Comparison of ENCODE assay signal across 22 mouse cellular contexts in genomic region chr6:86481871-86482270, GRCm38 (mm10). TPM values are rescaled to one million over a fixed set of nuclear protein-coding genes. Genes with fewer than 3 reads are reported as not detected.
DNase-seq lines count a peak whose midpoint lies in the region; ATAC-seq and TF ChIP-seq lines count a peak whose summit lies in the region.
"Had no signal": no experiment of that assay in that cellular context is flagged by ENCODE, and none has a peak within 500 bp of the region (broad histone marks: within the 10 kb centered on the region; RNA-seq: fewer than 3 reads in every experiment).

No protein-coding gene starts in this region.

- H3K36me3 ChIP-seq in heart, adult 2 months (ENCODE audit: control insufficient read depth, insufficient read depth, low read length) = peaks cover 11% of the 10 kb centered on the region
- H3K36me3 ChIP-seq in heart, embryonic 11.5 days (ENCODE audit: control insufficient read depth, insufficient read depth, low read length) = no peaks in the 10 kb centered on the region
- no peaks in the 10 kb centered on the region for H3K36me3 ChIP-seq in liver, embryonic 16.5 days (ENCODE audit: control insufficient read depth, insufficient read depth)
- no peaks in the 10 kb centered on the region for H3K36me3 ChIP-seq in limb, embryonic 15.5 days
- H3K36me3 ChIP-seq in midbrain, embryonic 13.5 days = no peaks in the 10 kb centered on the region
- no peaks in the 10 kb centered on the region for H3K36me3 ChIP-seq in hindbrain, postnatal 0 days (ENCODE audit: insufficient read depth, low read length)
- H3K36me3 ChIP-seq: hindbrain, embryonic 15.5 days; midbrain, embryonic 10.5 days had no signal

- DNase-seq in heart, adult 2 months = no peak
- DNase-seq in liver = no peak
- no peak for DNase-seq in left cerebral cortex, adult 9 months (ENCODE audit: low spot score in 2 of 2)
- DNase-seq in hindbrain, postnatal 0 days (ENCODE audit: low spot score) = no peak
- DNase-seq: cerebellum, adult 2 months; cerebellum, postnatal 36 days; gastrocnemius, postnatal 14 days; heart, adult 18-20 months; kidney, adult 18-20 months; kidney, postnatal 36 days; left cerebral cortex, postnatal 4 days; lung, embryonic 14.5 days; thymus, adult 18-20 months had no signal

- peak overlapping the region; percentile 96; the same call in 1 of the 2 replicates for H3K27ac ChIP-seq in heart, adult 2 months
- H3K27ac ChIP-seq in heart, embryonic 11.5 days (ENCODE audit: low read depth, low read length) = no peak overlapping the region
- H3K27ac ChIP-seq in liver, embryonic 16.5 days (ENCODE audit: low read length) = peak overlapping the region; percentile 36; the same call in 1 of the 2 replicates
- H3K27ac ChIP-seq in limb, embryonic 15.5 days = peak overlapping the region; percentile 93; the same call in 1 of the 2 replicates
- no peak overlapping the region for H3K27ac ChIP-seq in midbrain, embryonic 13.5 days
- H3K27ac ChIP-seq in hindbrain, postnatal 0 days = no peak overlapping the region
- H3K27ac ChIP-seq: macrophage; midbrain, embryonic 10.5 days had no signal

- H3K9ac ChIP-seq in heart, adult 2 months (ENCODE audit: low read depth, low read length) = no peak overlapping the region; the same call in 1 of the 2 replicates
- H3K9ac ChIP-seq in heart, embryonic 11.5 days (ENCODE audit: low read depth, low read length) = no peak overlapping the region
- H3K9ac ChIP-seq in liver, embryonic 16.5 days (ENCODE audit: low read depth, low read length) = no peak overlapping the region
- H3K9ac ChIP-seq in limb, embryonic 15.5 days = no peak overlapping the region
- no peak overlapping the region for H3K9ac ChIP-seq in midbrain, embryonic 13.5 days (replicated peaks)
- no peak overlapping the region for H3K9ac ChIP-seq in hindbrain, postnatal 0 days (replicated peaks; ENCODE audit: low read length)
- H3K9ac ChIP-seq: hindbrain, embryonic 15.5 days; lung, embryonic 14.5 days had no signal

- H3K4me3 ChIP-seq in heart, adult 2 months = no peak overlapping the region
- H3K4me3 ChIP-seq in heart, embryonic 11.5 days (ENCODE audit: low read depth, low read length) = no peak overlapping the region
- H3K4me3 ChIP-seq in liver, embryonic 16.5 days (ENCODE audit: low read depth, low read length) = no peak overlapping the region
- no peak overlapping the region for H3K4me3 ChIP-seq in limb, embryonic 15.5 days
- no peak overlapping the region for H3K4me3 ChIP-seq in midbrain, embryonic 13.5 days (replicated peaks)
- H3K4me3 ChIP-seq in hindbrain, postnatal 0 days (ENCODE audit: low read length) = no peak overlapping the region
- H3K4me3 ChIP-seq: hindbrain, embryonic 15.5 days; midbrain, embryonic 10.5 days had no signal

- H3K79me2 ChIP-seq in heart, adult 2 months (replicated peaks; ENCODE audit: control insufficient read depth, insufficient read depth, low read length) = no peaks in the 10 kb centered on the region

- WGBS in heart, adult 2 months = 95% methylated on average over 5 of the region's 5 CpGs
- 81% methylated on average over 5 of the region's 5 CpGs for WGBS in heart, embryonic 11.5 days (ENCODE audit: insufficient replicate concordance)
- 67% methylated on average over 5 of the region's 5 CpGs for WGBS in liver, embryonic 16.5 days (ENCODE audit: insufficient replicate concordance)
- 88% methylated on average over 5 of the region's 5 CpGs for WGBS in limb, embryonic 15.5 days
- 91% methylated on average over 5 of the region's 5 CpGs for WGBS in midbrain, embryonic 13.5 days
- WGBS in hindbrain, postnatal 0 days = 93% methylated on average over 5 of the region's 5 CpGs

- TF ChIP-seq EP300 in heart, adult 2 months (IDR thresholded peaks at IDR 0.05; ENCODE audit: insufficient read depth, low read depth, low read length) = no peak

- H3K9me3 ChIP-seq in heart, embryonic 11.5 days (replicated peaks; ENCODE audit: control insufficient read depth, low read length) = no peaks in the 10 kb centered on the region
- no peaks in the 10 kb centered on the region for H3K9me3 ChIP-seq in liver, embryonic 16.5 days (replicated peaks; ENCODE audit: control insufficient read depth, low read length)
- H3K9me3 ChIP-seq in limb, embryonic 15.5 days = no peaks in the 10 kb centered on the region
- no peaks in the 10 kb centered on the region for H3K9me3 ChIP-seq in midbrain, embryonic 13.5 days
- H3K9me3 ChIP-seq in hindbrain, postnatal 0 days (ENCODE audit: low read length) = no peaks in the 10 kb centered on the region
- H3K9me3 ChIP-seq: G1E; hindbrain, embryonic 15.5 days; midbrain, embryonic 10.5 days had no signal

- TF ChIP-seq CTCF in heart, adult 2 months (IDR thresholded peaks at IDR 0.05) = no peak
- TF ChIP-seq CTCF in hindbrain, postnatal 0 days (IDR thresholded peaks at IDR 0.05; ENCODE audit: low read depth) = no peak

- H3K4me1 ChIP-seq in heart, adult 2 months (ENCODE audit: control insufficient read depth, insufficient read depth, low read length) = peaks cover 35% of the 10 kb centered on the region
- H3K4me1 ChIP-seq in heart, embryonic 11.5 days (ENCODE audit: control insufficient read depth, insufficient read depth, low read length) = peaks cover 21% of the 10 kb centered on the region
- H3K4me1 ChIP-seq in liver, embryonic 16.5 days (ENCODE audit: control insufficient read depth, low read depth, low read length) = peaks cover 15% of the 10 kb centered on the region
- peaks cover 27% of the 10 kb centered on the region for H3K4me1 ChIP-seq in limb, embryonic 15.5 days
- H3K4me1 ChIP-seq in midbrain, embryonic 13.5 days (replicated peaks) = peaks cover 11% of the 10 kb centered on the region
- 0 out of 2 replicates have a peak, but pooled peaks cover under 1% of the 10 kb centered on the region for H3K4me1 ChIP-seq in hindbrain, postnatal 0 days (ENCODE audit: insufficient read depth, low read length)

- no peak for TF ChIP-seq POLR2A in heart, adult 2 months (IDR thresholded peaks at IDR 0.05; ENCODE audit: insufficient read depth, low read depth, low read length)

- intact Hi-C loops in heart, adult 2 months (cut with DNase I) = no loop called here

- no peaks in the 10 kb centered on the region for H3K27me3 ChIP-seq in heart, adult 2 months (ENCODE audit: control insufficient read depth, insufficient read depth, low read length)
- no peaks in the 10 kb centered on the region for H3K27me3 ChIP-seq in heart, embryonic 11.5 days (ENCODE audit: control insufficient read depth, insufficient read depth, low read length)
- no peaks in the 10 kb centered on the region for H3K27me3 ChIP-seq in liver, embryonic 16.5 days (ENCODE audit: control insufficient read depth, insufficient read depth, low read depth, low read length)
- no peaks in the 10 kb centered on the region for H3K27me3 ChIP-seq in limb, embryonic 15.5 days
- H3K27me3 ChIP-seq in midbrain, embryonic 13.5 days = no peaks in the 10 kb centered on the region
- no peaks in the 10 kb centered on the region for H3K27me3 ChIP-seq in hindbrain, postnatal 0 days (ENCODE audit: insufficient read depth, low read length)
- H3K27me3 ChIP-seq: hindbrain, embryonic 15.5 days had no signal

- H3K4me2 ChIP-seq in heart, embryonic 11.5 days = no peak overlapping the region
- no peak overlapping the region for H3K4me2 ChIP-seq in liver, embryonic 16.5 days (ENCODE audit: low read depth, low read length)
- H3K4me2 ChIP-seq in limb, embryonic 15.5 days = no peak overlapping the region
- no peak overlapping the region for H3K4me2 ChIP-seq in midbrain, embryonic 13.5 days (replicated peaks)
- H3K4me2 ChIP-seq in hindbrain, postnatal 0 days (ENCODE audit: low read depth, low read length) = no peak overlapping the region
- H3K4me2 ChIP-seq: hindbrain, embryonic 15.5 days; lung, embryonic 14.5 days had no signal

- no peak for ATAC-seq in heart, embryonic 11.5 days (replicated peaks; ENCODE audit: insufficient number of reproducible peaks, low FRiP score, low TSS enrichment)
- ATAC-seq in liver, embryonic 16.5 days (ENCODE audit: low read depth) = peak; percentile 47
- no peak for ATAC-seq in limb, embryonic 15.5 days (ENCODE audit: insufficient number of reproducible peaks, low FRiP score, low TSS enrichment, low read depth)
- no peak for ATAC-seq in midbrain, embryonic 13.5 days
- no peak for ATAC-seq in hindbrain, postnatal 0 days

RNA-seq across cellular contexts. Expression of gene C87436, which starts 43.7 kb away (rescaled TPM):
- 10 to 100 TPM in 1 of 2 experiments, 1 to 10 TPM in 1; 8.9 to 11.0 TPM for total RNA-seq in heart, adult 2 months (2021)
- polyA plus RNA-seq in heart, adult 2 months (2012; rRNA removed) = 8.6 and 10.7 TPM in 2 replicates
- 15.2 and 16.7 TPM in 2 replicates for polyA plus RNA-seq in heart, embryonic 11.5 days (2014; fragmentation: Nextera tagmentation; extraction: Ambion mirVana)
- polyA plus RNA-seq in liver, embryonic 16.5 days (2015; fragmentation: Nextera tagmentation; extraction: Ambion mirVana) = 10.6 and 10.8 TPM in 2 replicates
- polyA plus RNA-seq in limb, embryonic 15.5 days (2015; fragmentation: Nextera tagmentation; extraction: Ambion mirVana) = 22.9 and 24.5 TPM in 2 replicates
- 27.7 and 28.8 TPM in 2 replicates for polyA plus RNA-seq in midbrain, embryonic 13.5 days (2015; fragmentation: Nextera tagmentation; extraction: Ambion mirVana)
- total RNA-seq in hindbrain, postnatal 0 days (2014; rRNA removed) = 14.4 and 17.6 TPM in 2 replicates
- 15.9 and 19.6 TPM in 2 replicates for polyA plus RNA-seq in hindbrain, postnatal 0 days (2015; fragmentation: Nextera tagmentation; extraction: Ambion mirVana)

RNA-seq across cellular contexts. Expression of gene Pcbp1, which starts 44.2 kb away (rescaled TPM):
- total RNA-seq in heart, adult 2 months (2021) = 100 to 1,000 TPM; 155 to 164 TPM
- 72.9 and 85.8 TPM in 2 replicates for polyA plus RNA-seq in heart, adult 2 months (2012; rRNA removed)
- 312 and 348 TPM in 2 replicates for polyA plus RNA-seq in heart, embryonic 11.5 days (2014; fragmentation: Nextera tagmentation; extraction: Ambion mirVana)
- polyA plus RNA-seq in liver, embryonic 16.5 days (2015; fragmentation: Nextera tagmentation; extraction: Ambion mirVana) = 82.3 and 84.0 TPM in 2 replicates
- 456 and 462 TPM in 2 replicates for polyA plus RNA-seq in limb, embryonic 15.5 days (2015; fragmentation: Nextera tagmentation; extraction: Ambion mirVana)
- 246 and 342 TPM in 2 replicates for polyA plus RNA-seq in midbrain, embryonic 13.5 days (2015; fragmentation: Nextera tagmentation; extraction: Ambion mirVana)
- total RNA-seq in hindbrain, postnatal 0 days (2014; rRNA removed) = 61.7 and 71.3 TPM in 2 replicates
- polyA plus RNA-seq in hindbrain, postnatal 0 days (2015; fragmentation: Nextera tagmentation; extraction: Ambion mirVana) = 300 and 303 TPM in 2 replicates

RNA-seq across cellular contexts. Expression of gene Gm44790, which starts 55.4 kb away (rescaled TPM):
- total RNA-seq in heart, adult 2 months (2021) = not detected
- not detected in 2 replicates for polyA plus RNA-seq in heart, adult 2 months (2012; rRNA removed)
- polyA plus RNA-seq in heart, embryonic 11.5 days (2014; fragmentation: Nextera tagmentation; extraction: Ambion mirVana) = not detected in 2 replicates
- not detected in 2 replicates for polyA plus RNA-seq in liver, embryonic 16.5 days (2015; fragmentation: Nextera tagmentation; extraction: Ambion mirVana)
- polyA plus RNA-seq in limb, embryonic 15.5 days (2015; fragmentation: Nextera tagmentation; extraction: Ambion mirVana) = 0.42 TPM in 1 of 2 replicates, not detected in the other
- not detected in 2 replicates for polyA plus RNA-seq in midbrain, embryonic 13.5 days (2015; fragmentation: Nextera tagmentation; extraction: Ambion mirVana)
- not detected in 2 replicates for total RNA-seq in hindbrain, postnatal 0 days (2014; rRNA removed)
- not detected in 2 replicates for polyA plus RNA-seq in hindbrain, postnatal 0 days (2015; fragmentation: Nextera tagmentation; extraction: Ambion mirVana)
- total RNA-seq: heart, adult 18-20 months; left cerebral cortex, postnatal 4 days had no signal
- polyA plus RNA-seq: macrophage; neural tube, embryonic 11.5 days had no signal

Comparison
In these comparisons a context has a peak if more than half of its experiments do, and no peak if none do; other contexts are left out.
1. H3K27ac ChIP-seq: peak in heart, adult 2 months (single experiment), liver, embryonic 16.5 days (single experiment) and limb, embryonic 15.5 days (single experiment); none in heart, embryonic 11.5 days (single experiment), midbrain, embryonic 13.5 days (single experiment) and hindbrain, postnatal 0 days (single experiment).